Mouse (Mus musculus) kidney, adult 2 months (tissue): Measurements from ENCODE around the gene Amer2.

Experiments
- CTCF ChIP-seq: fragments of 200-500 bp; conservative IDR thresholded peaks from 2 replicates; pipeline ENCODE4 v1.5.1; 2011; ENCODE audit warnings: low read depth, mild to moderate bottlenecking, control low read depth, low read length, moderate library complexity, mixed read lengths; ENCODE audit not compliant: insufficient read depth, insufficient read length
- POLR2A ChIP-seq: fragments of 200-500 bp; IDR thresholded peaks from one replicate; pipeline ENCODE4 v1.6.1; 2011; ENCODE audit warnings: low read depth, low read length, control low read depth

GRCm38 (mm10) chr14:60406543-60406942 lies 33.5 kb downstream of the Amer2 start:
- no peak for TF ChIP-seq CTCF
- TF ChIP-seq POLR2A, result no peak
